Mouse (Mus musculus) stomach, adult 2 months (tissue): ENCODE measurements around the gene Lipn. TPM values are rescaled to one million over a fixed set of nuclear protein-coding genes. Genes with fewer than 3 reads are reported as not detected.

Experiments used
- polyA plus RNA-seq: library from polyadenylated mRNA; depleted of rRNA; stranded (reverse); fragments of >200 nt; gene quantifications from 2 replicates; pipeline ENCODE4 v1.2.3, GENCODE M21; 2012; rRNA removed

Lipn gene
- 0.61 and 0.67 TPM in 2 replicates for polyA plus RNA-seq

GRCm38 (mm10) chr19:34066779-34067472, at the start of gene Lipn:
Lipn (plus strand) TSS chr19:34067358.

DNA sequence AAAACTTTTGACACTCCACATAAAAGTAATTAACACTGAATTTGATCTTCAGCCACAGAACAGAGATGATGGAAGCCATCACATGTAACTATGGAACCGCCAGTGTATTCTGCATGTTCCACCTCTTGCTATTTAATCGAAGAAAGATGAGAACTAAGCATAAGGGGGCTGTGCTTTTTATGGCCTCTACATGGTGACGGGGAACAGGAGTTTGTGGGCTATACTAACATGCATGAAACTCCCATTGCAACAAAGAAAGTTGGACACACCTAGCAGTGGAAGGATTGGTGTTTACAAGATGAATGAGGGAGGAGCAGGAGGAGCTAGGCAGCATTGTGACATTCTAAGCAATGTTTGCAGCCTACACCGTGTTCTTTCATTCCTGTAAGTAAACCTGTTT, 33.5 kb downstream of the Lipn start, which contains the start of gene Lipm:
TSS of gene Lipm (plus strand) at position 301 of the 400 bp plus-strand sequence.

Other genes with a start within 250 kb of the Lipn start
- gene Lipf, start 106.2 kb upstream of the Lipn start, polyA plus RNA-seq = not detected in 2 replicates
- gene Lipk, start 59.1 kb upstream of the Lipn start, polyA plus RNA-seq = 1.3 and 1.6 TPM in 2 replicates
- 0.63 and 0.89 TPM in 2 replicates for gene Lipm, start 33.6 kb downstream of the Lipn start, polyA plus RNA-seq
- 0.52 and 1.3 TPM in 2 replicates for gene Ankrd22, start 98.7 kb downstream of the Lipn start, polyA plus RNA-seq
- 3.7 and 4.0 TPM in 2 replicates for gene Stambpl1, start 124.9 kb downstream of the Lipn start, polyA plus RNA-seq
- 1,026 and 1,260 TPM in 2 replicates for gene Acta2, start 188.2 kb downstream of the Lipn start, polyA plus RNA-seq
- 0.14 and 0.18 TPM in 2 replicates for gene Fas, start 223.3 kb downstream of the Lipn start, polyA plus RNA-seq